Mouse (Mus musculus): ENCODE data around the gene Atxn10. TPM values are rescaled to one million over a fixed set of nuclear protein-coding genes. Genes with fewer than 3 reads are reported as not detected.
A peak's percentile ranks its signal among the peaks of the same experiment; 100 is the strongest.

Atxn10 gene
- total RNA-seq, 2 experiments from 2014 or later: 290 to 297 TPM

DNA sequence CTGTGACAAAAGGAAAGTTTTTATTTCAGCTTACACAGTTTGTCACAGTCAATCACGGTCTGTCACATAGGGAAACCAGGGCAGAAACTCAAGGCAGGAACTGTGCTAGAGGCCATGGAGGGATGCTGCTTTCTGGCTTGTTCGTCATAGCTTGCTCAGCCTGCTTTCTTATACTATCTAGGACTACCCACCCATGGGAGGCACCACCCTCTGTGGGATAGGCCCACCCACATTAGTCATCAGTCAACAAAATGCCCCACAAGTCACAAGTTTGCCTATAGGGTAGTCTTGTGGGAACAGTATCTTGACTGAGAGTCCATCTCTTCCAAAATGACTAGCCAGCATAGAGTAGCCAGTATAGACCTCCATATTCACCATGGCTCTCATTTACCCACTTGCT, 6.2 kb downstream of the Atxn10 start:
- TF ChIP-seq CTCF (conservative IDR thresholded peaks at IDR 0.05): no peak
- Histone ChIP-seq H3K4me3 (no peak overlapping the region), H3K27ac (no peak overlapping the region)
- DNase-seq (ENCODE audit: low spot score in 2 of 2): no peak

GRCm38 (mm10) chr15:85344673-85345072, 8.6 kb downstream of the Atxn10 start:
- DNase-seq (ENCODE audit: low spot score in 2 of 2): no peak

GRCm38 (mm10) chr15:85347058-85347700, 11.1 kb downstream of the Atxn10 start:
- H3K4me3 ChIP-seq: no peak overlapping the region
- H3K27ac ChIP-seq: peak overlapping the region; percentile 53; the same call in 1 of the 2 replicates
- DNase-seq (ENCODE audit: low spot score in 2 of 2): no peak
- no peak for TF ChIP-seq CTCF (conservative IDR thresholded peaks at IDR 0.05)

More at GRCm38 (mm10) chr15:85344673-85345072, 8.6 kb downstream of the Atxn10 start:
- no peak for TF ChIP-seq CTCF (conservative IDR thresholded peaks at IDR 0.05)
- no peak overlapping the region for H3K27ac ChIP-seq
- H3K4me3 ChIP-seq: no peak overlapping the region

DNA sequence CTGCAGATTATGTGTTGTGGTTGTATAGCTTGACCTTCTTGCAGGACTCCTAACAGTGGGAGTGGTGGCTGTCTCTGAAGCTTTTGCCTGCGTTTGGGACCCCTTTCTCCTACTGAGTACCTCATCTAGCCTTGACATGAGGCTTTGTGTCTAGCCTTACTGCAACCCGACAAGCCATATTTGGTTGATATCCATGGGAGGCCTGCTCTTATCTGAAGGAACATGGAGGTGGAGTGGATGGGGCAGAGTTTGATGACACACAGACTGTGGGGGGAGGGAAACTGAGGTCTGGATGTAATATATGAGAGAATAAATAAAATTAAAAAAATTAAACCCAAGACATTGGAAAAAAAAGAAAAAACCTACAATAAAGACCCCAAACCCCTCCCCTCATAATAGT, 14.1 kb downstream of the Atxn10 start:
- Histone ChIP-seq H3K4me3 (no peak overlapping the region), H3K27ac (no peak overlapping the region)
- DNase-seq (ENCODE audit: low spot score in 2 of 2): no peak
- no peak for TF ChIP-seq CTCF (conservative IDR thresholded peaks at IDR 0.05)

DNA sequence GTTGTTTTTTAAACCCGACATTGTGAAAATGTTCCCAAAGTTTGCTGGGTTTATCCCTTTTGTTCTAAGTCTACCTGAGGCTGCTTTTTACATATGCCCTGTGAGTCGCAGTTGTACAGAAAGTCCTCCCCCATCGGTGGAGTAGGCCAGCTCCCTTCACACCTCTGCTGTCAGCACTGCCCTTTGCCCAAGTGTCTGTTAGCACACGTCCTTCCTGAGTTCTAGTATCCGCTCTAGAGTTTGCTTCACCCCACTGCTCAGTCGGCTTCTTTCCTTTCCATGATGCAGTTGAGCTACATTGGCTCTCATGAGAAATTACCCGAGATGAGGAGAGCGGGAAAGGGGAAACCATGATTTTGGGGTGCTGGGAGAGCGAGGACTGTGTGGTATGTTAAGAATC, 18.0 kb downstream of the Atxn10 start:
- H3K27ac ChIP-seq: no peak overlapping the region
- no peak for TF ChIP-seq CTCF (conservative IDR thresholded peaks at IDR 0.05)
- no peak for DNase-seq (ENCODE audit: low spot score in 2 of 2)
- no peak overlapping the region for H3K4me3 ChIP-seq

DNA sequence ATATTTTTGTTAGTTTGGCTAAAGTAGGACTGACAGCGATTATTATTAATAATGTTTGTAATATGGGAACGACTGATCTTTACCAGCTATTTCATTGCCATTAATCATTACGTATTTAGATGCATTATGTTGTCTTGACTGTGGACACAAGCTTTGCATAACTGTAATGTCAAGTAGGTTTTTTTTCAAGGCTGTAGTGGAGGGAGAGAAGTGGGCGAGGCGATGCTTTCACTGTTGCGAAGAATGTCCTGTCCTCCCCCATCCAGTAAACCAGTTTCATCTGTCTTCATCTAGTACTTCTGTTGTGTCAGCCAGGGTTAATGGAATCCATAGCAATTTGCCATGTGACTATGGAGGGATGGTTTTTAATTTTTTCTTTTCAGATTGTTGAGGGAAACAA, 20.1 kb downstream of the Atxn10 start:
- Histone ChIP-seq H3K27ac (no peak overlapping the region), H3K4me3 (no peak overlapping the region)
- no peak for TF ChIP-seq CTCF (conservative IDR thresholded peaks at IDR 0.05)
- DNase-seq (ENCODE audit: low spot score in 2 of 2): no peak

DNA sequence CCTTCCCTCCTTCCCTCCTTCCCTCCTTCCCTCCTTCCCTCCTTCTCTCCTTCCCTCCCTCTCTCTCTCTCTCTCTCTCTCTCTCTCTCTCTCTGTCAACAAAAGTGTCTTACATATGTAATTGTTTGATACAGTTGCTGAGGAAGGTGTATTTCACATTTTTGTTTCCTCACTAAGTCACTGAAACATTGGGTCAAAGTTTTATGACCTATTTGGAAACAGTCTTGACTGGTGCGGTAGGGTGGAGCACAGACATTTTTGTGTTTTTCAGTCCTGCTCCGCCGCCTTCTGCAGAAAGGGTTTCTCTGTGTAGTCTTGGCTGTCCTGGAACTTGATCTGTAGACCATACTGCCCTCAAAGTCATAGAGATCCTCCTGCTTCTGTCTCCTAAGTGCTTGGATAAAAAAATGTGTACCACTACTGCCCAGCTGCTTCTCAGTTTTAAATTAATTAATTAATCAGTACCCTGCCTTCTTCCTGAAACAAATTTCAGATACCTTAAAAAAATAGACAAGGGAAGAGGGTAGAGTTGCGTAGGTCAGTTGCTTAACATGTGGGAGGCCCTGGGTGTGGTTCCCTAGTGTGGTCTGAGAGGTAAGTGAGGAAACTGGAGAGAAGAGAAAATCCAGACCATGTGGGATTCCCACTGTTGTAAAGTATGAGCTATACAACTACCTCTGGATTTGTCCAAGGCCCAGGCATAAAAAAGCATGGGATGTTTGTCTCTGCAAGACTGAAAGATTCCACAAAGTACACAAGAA, 21.6 kb downstream of the Atxn10 start:
- TF ChIP-seq CTCF (conservative IDR thresholded peaks at IDR 0.05): no peak
- H3K27ac ChIP-seq: no peak overlapping the region
- no peak overlapping the region for H3K4me3 ChIP-seq
- no peak for DNase-seq (ENCODE audit: low spot score in 2 of 2)

- Histone ChIP-seq H3K4me3 (no peak overlapping the region), H3K27ac (no peak overlapping the region)
- DNase-seq (ENCODE audit: low spot score in 2 of 2): no peak
- no peak for TF ChIP-seq CTCF (conservative IDR thresholded peaks at IDR 0.05)
Observed at GRCm38 (mm10) chr15:85359483-85359882, 23.4 kb downstream of the Atxn10 start.

DNA sequence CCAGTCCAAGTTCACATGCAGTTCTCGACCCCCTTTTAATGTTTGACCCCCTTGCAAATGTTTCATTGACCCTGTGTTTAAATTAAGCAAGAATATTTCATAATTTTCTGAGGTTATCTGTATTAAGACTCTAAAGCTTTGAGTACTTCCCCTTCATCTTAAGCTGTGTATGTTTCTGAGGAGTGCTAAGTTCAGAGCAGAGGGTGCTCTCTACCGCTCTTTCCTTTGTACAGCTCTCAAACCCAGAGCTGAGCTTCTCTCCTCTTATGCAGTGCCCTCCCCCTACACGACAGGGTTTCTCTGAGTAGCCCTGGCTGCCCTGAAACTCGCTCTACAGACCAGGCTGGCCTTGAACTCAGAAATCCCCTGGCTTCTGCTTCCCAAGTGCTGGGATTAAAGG, 23.9 kb downstream of the Atxn10 start:
- Histone ChIP-seq H3K27ac (no peak overlapping the region), H3K4me3 (no peak overlapping the region)
- no peak for TF ChIP-seq CTCF (conservative IDR thresholded peaks at IDR 0.05)
- no peak for DNase-seq (ENCODE audit: low spot score in 2 of 2)

DNA sequence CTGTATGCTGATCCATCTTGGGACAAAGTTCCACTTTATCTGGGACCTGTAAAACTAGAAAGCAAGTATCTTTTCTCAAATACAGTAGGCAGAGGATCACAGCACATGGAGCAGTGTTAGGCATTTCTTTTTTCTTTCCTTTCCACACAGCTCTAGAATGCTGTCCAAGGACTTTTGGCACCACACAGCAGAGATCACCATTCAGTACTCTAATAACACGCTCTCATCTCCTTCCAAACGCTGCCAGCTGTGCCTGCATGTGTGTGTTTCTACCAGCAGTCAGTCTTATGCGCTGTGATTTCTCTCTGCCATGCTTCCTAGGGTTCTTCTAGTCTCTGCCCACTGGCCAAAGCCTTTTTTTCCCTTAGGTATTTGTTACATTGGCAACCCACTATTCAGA, 28.3 kb downstream of the Atxn10 start:
- H3K27ac ChIP-seq: peak overlapping the region; percentile 52
- no peak for TF ChIP-seq CTCF (conservative IDR thresholded peaks at IDR 0.05)

DNA sequence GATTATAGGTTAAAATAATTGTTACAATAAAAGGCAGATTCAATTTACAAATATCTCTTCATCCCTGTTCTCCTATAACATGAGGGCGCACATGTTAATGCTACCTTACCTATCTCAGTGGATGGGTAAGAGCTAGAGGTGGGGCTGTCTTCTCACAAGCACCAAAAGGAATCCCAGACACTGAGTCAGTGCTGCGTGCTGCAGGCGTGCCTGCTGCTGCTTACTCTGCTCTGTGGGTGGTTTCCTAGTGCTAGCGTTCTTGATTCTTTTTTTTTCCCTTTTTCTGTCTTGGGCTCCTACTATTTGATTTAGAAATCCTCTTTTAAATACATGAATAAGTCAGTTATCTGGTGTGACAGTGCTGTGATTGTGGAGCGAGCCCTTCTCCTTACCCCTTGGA, 30.9 kb downstream of the Atxn10 start:
- H3K27ac ChIP-seq: no peak overlapping the region
- TF ChIP-seq CTCF (conservative IDR thresholded peaks at IDR 0.05): no peak
- peak; percentile 26 to 45 for DNase-seq (ENCODE audit: low spot score in 2 of 2)
- no peak overlapping the region for H3K4me3 ChIP-seq

More for the DNA sequence above, 28.3 kb downstream of the Atxn10 start:
- DNase-seq (ENCODE audit: low spot score in 2 of 2): no peak
- no peak overlapping the region for H3K4me3 ChIP-seq

- no peak overlapping the region for H3K4me3 ChIP-seq
- DNase-seq (ENCODE audit: low spot score in 2 of 2): no peak
- no peak overlapping the region for H3K27ac ChIP-seq
- TF ChIP-seq CTCF (conservative IDR thresholded peaks at IDR 0.05): no peak
Observed at GRCm38 (mm10) chr15:85369765-85370164, 33.7 kb downstream of the Atxn10 start.

GRCm38 (mm10) chr15:85373125-85373524, 37.1 kb downstream of the Atxn10 start:
- H3K4me3 ChIP-seq: no peak overlapping the region
- peak; percentile 53 for TF ChIP-seq CTCF (conservative IDR thresholded peaks at IDR 0.05)
- H3K27ac ChIP-seq: no peak overlapping the region
- peak; percentile 24 to 58 for DNase-seq (ENCODE audit: low spot score in 2 of 2)

- H3K27ac ChIP-seq: peak overlapping the region; percentile 16; the same call in 1 of the 2 replicates
- TF ChIP-seq CTCF (conservative IDR thresholded peaks at IDR 0.05): no peak
- no peak for DNase-seq (ENCODE audit: low spot score in 2 of 2)
- H3K4me3 ChIP-seq: no peak overlapping the region
Observed at GRCm38 (mm10) chr15:85383477-85383876, 47.4 kb downstream of the Atxn10 start.
